Mouse (Mus musculus) embryonic facial prominence, embryonic 13.5 days (tissue): Measurements from ENCODE around the gene Rnf212. TPM values are rescaled to one million over a fixed set of nuclear protein-coding genes. Genes with fewer than 3 reads are reported as not detected.
"Not testable (repeated sequence)": the region's sequence is repeated elsewhere in the genome, so short reads cannot be mapped to it uniquely, and the experiment has no call there.

Experiments used
- ATAC-seq: fragments of 200-750 bp; cut with Nextera tagmentation; 2 replicates; pipeline ENCODE4 v1.8.0; 2017; ENCODE audit warnings: low read depth; ENCODE audit not compliant: insufficient number of reproducible peaks, insufficient read depth, low FRiP score, low TSS enrichment
- H3K27ac ChIP-seq: fragments of 300-500 bp; sonication (generic); 2 replicates; pipeline ENCODE4 v1.5.1; 2015; ENCODE audit warnings: moderate library complexity, mild to moderate bottlenecking, inconsistent platforms
- H3K27me3 ChIP-seq: fragments of 300-500 bp; sonication (generic); 2 replicates; pipeline ENCODE4 v1.6.1; 2015; ENCODE audit warnings: mild to moderate bottlenecking, inconsistent platforms
- H3K36me3 ChIP-seq: fragments of 300-500 bp; sonication (generic); 2 replicates; pipeline ENCODE4 v1.6.1; 2015; ENCODE audit warnings: mild to moderate bottlenecking, inconsistent platforms
- H3K4me1 ChIP-seq: fragments of 300-500 bp; sonication (generic); 2 replicates; pipeline ENCODE4 v1.6.1; 2015; ENCODE audit warnings: inconsistent platforms
- H3K4me2 ChIP-seq: fragments of 300-500 bp; sonication (generic); 2 replicates; pipeline ENCODE4 v1.6.1; 2015; ENCODE audit warnings: moderate library complexity, mild to moderate bottlenecking, inconsistent platforms
- H3K4me3 ChIP-seq: fragments of 300-500 bp; sonication (generic); 2 replicates; pipeline ENCODE4 v1.5.1; 2015; ENCODE audit warnings: mild to moderate bottlenecking, inconsistent platforms
- H3K9ac ChIP-seq: fragments of 300-500 bp; sonication (generic); 2 replicates; pipeline ENCODE4 v1.6.1; 2015; ENCODE audit warnings: mild to moderate bottlenecking, inconsistent platforms
- H3K9me3 ChIP-seq: fragments of 300-500 bp; sonication (generic); 2 replicates; pipeline ENCODE4 v1.6.1; 2016; ENCODE audit warnings: inconsistent platforms
- WGBS: fragments of 180-500 bp; shearing (Covaris S2); methylation state at CpG from one replicate; pipeline ENCODE4 v1.1.7; 2015; ENCODE audit warnings: mixed read lengths; 5-methylcytosine and 5-hydroxymethylcytosine counted together
- polyA plus RNA-seq: library from polyadenylated mRNA; unstranded; fragments of >200 nt; fragmentation: Nextera tagmentation; extraction: Ambion mirVana; gene quantifications from 2 replicates; pipeline ENCODE4 v1.2.1, GENCODE M21; 2015

Rnf212 gene
- not detected in 2 replicates for polyA plus RNA-seq

GRCm38 (mm10) chr5:108774630-108775306 is at the start of gene Rnf212:
TSS of gene Rnf212 (minus strand) at chr5:108774982.
- H3K4me2 ChIP-seq, result no peak within 1 kb of the TSS
- no peaks in the 10 kb centered on the region for H3K27me3 ChIP-seq
- H3K9me3 ChIP-seq, result no peaks in the 10 kb centered on the region
- H3K4me3 ChIP-seq, result no peak within 1 kb of the TSS
- no peak within 1 kb of the TSS for H3K9ac ChIP-seq
- H3K36me3 ChIP-seq, result no peaks in the 10 kb centered on the region
- H3K4me1 ChIP-seq, result no peaks in the 10 kb centered on the region
- no peak for ATAC-seq
- WGBS, result 77% methylated on average over 40 of the region's 40 CpGs
- no peak within 1 kb of the TSS for H3K27ac ChIP-seq

DNA sequence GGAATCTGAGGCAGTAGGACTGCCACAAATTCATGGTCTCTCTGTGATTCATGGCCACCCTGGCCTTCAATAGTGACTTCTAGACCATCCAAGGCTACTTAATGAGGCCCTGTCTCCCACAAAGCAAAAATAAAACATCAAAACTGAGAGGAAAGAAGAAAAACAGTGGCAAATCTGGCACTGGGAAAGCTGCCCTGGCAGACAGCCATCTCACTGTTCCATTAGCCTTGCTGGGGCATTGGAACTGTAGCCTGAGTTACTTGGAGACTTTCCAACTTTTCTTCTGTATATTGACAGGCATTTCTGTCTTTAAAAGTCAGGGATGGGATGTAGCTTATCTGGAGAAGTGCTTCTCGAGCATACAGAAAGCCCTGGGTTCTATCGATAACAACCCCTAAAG is 48.5 kb upstream of the Rnf212 start:
- 85% methylated on average over 2 of the region's 2 CpGs for WGBS
- H3K9ac ChIP-seq, result no peak overlapping the region
- no peaks in the 10 kb centered on the region for H3K27me3 ChIP-seq
- no peak overlapping the region for H3K27ac ChIP-seq
- H3K4me3 ChIP-seq, result no peak overlapping the region
- H3K9me3 ChIP-seq, result no peaks in the 10 kb centered on the region
- no peak overlapping the region for H3K4me2 ChIP-seq
- H3K36me3 ChIP-seq, result no peaks in the 10 kb centered on the region
- no peaks in the 10 kb centered on the region for H3K4me1 ChIP-seq
- no peak for ATAC-seq

- not testable (repeated sequence) for H3K4me3 ChIP-seq, ATAC-seq, H3K9ac ChIP-seq, H3K36me3 ChIP-seq, H3K4me1 ChIP-seq, H3K27ac ChIP-seq, H3K4me2 ChIP-seq, H3K27me3 ChIP-seq, H3K9me3 ChIP-seq
- WGBS, result 76% methylated on average over 2 of the region's 2 CpGs
These were observed 34.0 kb upstream of the Rnf212 start, which contains the start of gene Vmn2r8 for GRCm38 (mm10) chr5:108808750-108809149. TSS of gene Vmn2r8 (minus strand) at chr5:108808850.

- Histone ChIP-seq H3K27me3 (no peaks in the 10 kb centered on the region), H3K4me3 (no peak overlapping the region), H3K4me2 (no peak overlapping the region), H3K27ac (no peak overlapping the region), H3K9ac (no peak overlapping the region), H3K36me3 (no peaks in the 10 kb centered on the region), H3K9me3 (no peaks in the 10 kb centered on the region), H3K4me1 (no peaks in the 10 kb centered on the region)
- ATAC-seq, result no peak
- 56% methylated on average over 1 of the region's 1 CpGs for WGBS
These were observed 28.9 kb upstream of the Rnf212 start for GRCm38 (mm10) chr5:108803646-108804045.

- WGBS, result 63% methylated on average over 2 of the region's 2 CpGs
These were observed 20.5 kb upstream of the Rnf212 start, which contains the start of gene Tmed11 for GRCm38 (mm10) chr5:108795263-108795662. TSS of gene Tmed11 (minus strand) at chr5:108795363.

GRCm38 (mm10) chr5:108790385-108790784 is 15.6 kb upstream of the Rnf212 start:
- H3K27ac ChIP-seq, H3K36me3 ChIP-seq, H3K9ac ChIP-seq, H3K4me3 ChIP-seq, H3K4me2 ChIP-seq, H3K9me3 ChIP-seq, H3K4me1 ChIP-seq, H3K27me3 ChIP-seq, ATAC-seq: not testable (repeated sequence)
- 34% methylated on average over 1 of the region's 1 CpGs for WGBS

More at GRCm38 (mm10) chr5:108795263-108795662, 20.5 kb upstream of the Rnf212 start, which contains the start of gene Tmed11:
- H3K27ac ChIP-seq, H3K4me2 ChIP-seq, H3K4me3 ChIP-seq, H3K9ac ChIP-seq, H3K36me3 ChIP-seq, H3K4me1 ChIP-seq, H3K27me3 ChIP-seq, ATAC-seq, H3K9me3 ChIP-seq: not testable (repeated sequence)

DNA sequence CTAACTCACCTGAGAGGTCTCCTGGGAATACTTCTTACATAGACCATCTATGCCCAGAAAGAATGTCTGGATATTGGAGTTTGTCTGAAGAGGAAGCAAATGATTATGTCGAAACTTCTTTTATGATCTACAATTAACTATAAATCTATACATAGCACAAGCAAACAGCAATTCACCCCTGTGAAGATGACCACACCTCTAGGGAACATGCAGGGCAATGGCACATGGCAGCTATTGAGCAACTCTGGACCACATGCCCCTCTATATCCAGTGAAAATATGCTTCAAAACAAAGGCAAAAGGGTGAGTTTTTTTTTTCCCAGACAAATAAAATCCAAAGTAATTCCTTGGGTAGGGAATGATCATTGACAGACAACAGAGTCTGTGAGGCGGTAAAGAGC is 14.8 kb downstream of the Rnf212 start:
- Histone ChIP-seq H3K4me3 (no peak overlapping the region), H3K9ac (no peak overlapping the region), H3K27ac (no peak overlapping the region), H3K9me3 (no peaks in the 10 kb centered on the region), H3K4me1 (no peaks in the 10 kb centered on the region), H3K36me3 (no peaks in the 10 kb centered on the region), H3K4me2 (no peak overlapping the region), H3K27me3 (no peaks in the 10 kb centered on the region)
- ATAC-seq, result no peak
- 85% methylated on average over 2 of the region's 2 CpGs for WGBS

DNA sequence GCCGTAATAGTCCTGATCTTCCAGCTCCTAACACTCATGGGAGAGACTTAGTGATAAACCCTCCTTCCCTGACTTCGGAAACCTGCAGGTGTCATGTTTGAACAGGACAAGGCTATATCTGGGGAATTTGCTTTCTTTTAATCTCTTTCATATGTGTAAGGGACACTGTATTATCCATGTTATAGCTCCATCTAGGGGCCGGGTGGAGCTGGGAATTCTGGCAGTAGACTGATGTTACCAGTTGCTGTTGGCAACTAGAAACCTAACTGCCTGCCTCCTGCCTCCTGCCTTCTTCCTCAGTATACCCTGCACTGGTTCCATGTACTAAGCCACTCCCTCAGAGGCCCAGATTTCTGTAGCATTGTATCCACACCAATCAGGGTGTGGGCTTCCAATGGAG is 16.4 kb downstream of the Rnf212 start:
- Histone ChIP-seq H3K4me2 (no peak overlapping the region), H3K27ac (no peak overlapping the region), H3K9ac (no peak overlapping the region), H3K36me3 (no peaks in the 10 kb centered on the region), H3K9me3 (no peaks in the 10 kb centered on the region), H3K4me3 (no peak overlapping the region), H3K4me1 (no peaks in the 10 kb centered on the region), H3K27me3 (no peaks in the 10 kb centered on the region)
- ATAC-seq, result no peak
- 59% methylated on average over 3 of the region's 3 CpGs for WGBS

GRCm38 (mm10) chr5:108751258-108751657 is 23.5 kb downstream of the Rnf212 start:
- not testable (repeated sequence) for H3K27me3 ChIP-seq, ATAC-seq, H3K9ac ChIP-seq, H3K4me1 ChIP-seq, H3K9me3 ChIP-seq, H3K27ac ChIP-seq, H3K36me3 ChIP-seq, H3K4me2 ChIP-seq, H3K4me3 ChIP-seq
- 70% methylated on average over 4 of the region's 4 CpGs for WGBS

DNA sequence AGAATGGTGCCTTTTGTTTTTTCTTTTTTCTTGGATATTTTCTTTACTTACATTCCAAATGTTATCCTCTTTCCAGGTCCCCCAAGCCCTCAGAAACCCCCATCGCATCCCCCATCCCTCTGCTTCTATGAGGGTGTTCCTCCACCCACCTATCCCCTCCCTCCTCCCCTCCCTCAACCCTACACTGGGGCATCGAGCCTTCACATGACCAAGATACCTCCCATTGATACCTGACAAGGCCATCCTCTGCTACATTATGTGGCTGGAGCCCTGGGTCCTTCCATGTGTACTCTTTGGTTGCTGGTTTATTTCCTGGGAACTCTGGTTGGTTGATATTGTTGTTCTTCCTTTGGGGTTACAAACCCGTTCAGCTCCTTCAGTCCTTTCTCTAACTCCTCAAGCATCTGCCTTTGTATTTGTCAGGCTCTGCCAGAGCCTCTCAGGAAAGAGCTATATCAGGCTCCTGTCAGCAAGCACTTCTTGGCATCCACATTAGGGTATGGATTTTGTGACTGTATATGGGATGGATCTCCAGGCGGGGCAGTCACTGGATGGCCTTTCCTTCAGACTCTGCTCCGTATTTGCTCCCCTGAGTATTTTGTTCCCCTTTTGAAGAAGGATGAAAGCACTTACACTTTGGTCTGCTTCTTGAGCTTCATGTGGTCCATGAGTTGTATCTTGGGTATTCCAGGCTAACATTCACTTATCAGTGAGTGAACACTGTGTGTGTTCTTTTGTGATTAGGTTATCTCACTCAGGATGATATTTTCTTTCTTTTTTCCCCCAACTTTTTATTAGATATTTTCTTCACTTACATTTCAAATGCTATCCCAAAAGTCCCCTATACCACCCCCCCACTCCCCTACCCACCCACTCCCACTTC is 24.2 kb downstream of the Rnf212 start:
- H3K36me3 ChIP-seq, result no peaks in the 10 kb centered on the region
- H3K9me3 ChIP-seq, result no peaks in the 10 kb centered on the region
- H3K4me1 ChIP-seq, result no peaks in the 10 kb centered on the region
- no peak overlapping the region for H3K4me2 ChIP-seq
- H3K9ac ChIP-seq, result no peak overlapping the region
- no peak for ATAC-seq
- H3K27ac ChIP-seq, result no peak overlapping the region
- WGBS, result 74% methylated on average over 5 of the region's 5 CpGs
- H3K4me3 ChIP-seq, result no peak overlapping the region
- no peaks in the 10 kb centered on the region for H3K27me3 ChIP-seq

DNA sequence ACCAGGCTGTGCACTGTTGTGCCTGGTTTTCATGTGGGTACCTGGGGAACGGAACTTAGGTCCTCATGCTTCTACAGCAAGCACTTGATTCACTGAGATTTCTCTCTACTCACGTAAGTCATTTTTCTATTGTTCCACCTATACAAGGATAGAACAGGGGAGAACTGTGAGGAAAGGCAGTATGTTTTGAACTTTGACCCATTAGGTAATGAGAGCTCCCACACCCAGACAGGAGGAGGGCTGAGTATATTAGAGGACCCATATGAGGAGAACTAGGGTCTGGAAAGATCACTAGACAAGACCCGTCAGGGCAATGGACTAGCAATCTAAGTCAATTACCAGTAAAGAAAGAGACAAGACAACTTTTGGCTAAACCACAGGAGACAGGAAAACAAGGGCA is 30.2 kb downstream of the Rnf212 start:
- no peaks in the 10 kb centered on the region for H3K27me3 ChIP-seq
- no peaks in the 10 kb centered on the region for H3K9me3 ChIP-seq
- no peak overlapping the region for H3K4me3 ChIP-seq
- no peak overlapping the region for H3K27ac ChIP-seq
- WGBS, result 78% methylated on average over 3 of the region's 3 CpGs
- H3K4me2 ChIP-seq, result no peak overlapping the region
- no peak for ATAC-seq
- H3K4me1 ChIP-seq, result no peaks in the 10 kb centered on the region
- H3K36me3 ChIP-seq, result no peaks in the 10 kb centered on the region
- no peak overlapping the region for H3K9ac ChIP-seq

DNA sequence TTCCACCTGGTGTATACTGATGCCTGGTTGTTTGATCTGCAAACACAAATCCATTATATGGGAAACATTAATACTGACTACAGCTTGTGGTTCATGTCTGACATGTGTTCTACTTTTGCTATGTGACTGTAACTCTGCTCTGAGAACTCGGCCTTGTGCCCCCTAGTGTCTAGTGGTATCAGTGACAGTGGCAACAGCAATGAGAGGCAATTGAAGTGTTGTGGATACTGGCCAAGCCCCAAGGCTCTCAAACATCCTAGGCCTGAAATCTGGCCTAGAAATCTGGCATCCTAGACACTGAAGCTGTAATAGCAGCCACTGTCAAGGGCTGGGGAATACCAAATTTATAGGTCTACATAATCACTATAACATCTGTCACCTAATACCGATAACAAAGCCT is 30.9 kb downstream of the Rnf212 start:
- Histone ChIP-seq H3K9ac (no peak overlapping the region), H3K27ac (no peak overlapping the region), H3K4me3 (no peak overlapping the region), H3K4me1 (no peaks in the 10 kb centered on the region), H3K27me3 (no peaks in the 10 kb centered on the region), H3K9me3 (no peaks in the 10 kb centered on the region), H3K36me3 (no peaks in the 10 kb centered on the region), H3K4me2 (no peak overlapping the region)
- ATAC-seq, result no peak
- 68% methylated on average over 2 of the region's 2 CpGs for WGBS
